ENCODE assay signal across 26 mouse cellular contexts in genomic region chr3:108739045-108739708, GRCm38 (mm10). TPM values are rescaled to one million over a fixed set of nuclear protein-coding genes. Genes with fewer than 3 reads are reported as not detected.
DNase-seq lines count a peak whose midpoint lies in the region; ATAC-seq and TF ChIP-seq lines count a peak whose summit lies in the region.
"Had no signal": no experiment of that assay in that cellular context is flagged by ENCODE, and none has a peak within 500 bp of the region (broad histone marks: within the 10 kb centered on the region; RNA-seq: fewer than 3 reads in every experiment).

Gene Aknad1 (plus strand): TSS chr3:108739658.

- no peak for TF ChIP-seq CTCF in layer of hippocampus, adult 2 months (conservative IDR thresholded peaks at IDR 0.05)
- TF ChIP-seq CTCF in MEL (IDR thresholded peaks at IDR 0.05 in 2 of 3, conservative IDR thresholded peaks at IDR 0.05 in 1 of 3; ENCODE audit: control insufficient read depth in 1 of 3, insufficient read depth in 1 of 3, low read depth in 2 of 3, low read length in 3 of 3, poor library complexity in 1 of 3, severe bottlenecking in 1 of 3): no peak

- peaks cover 12 to 16% of the 10 kb centered on the region in 2 experiments for H3K4me1 ChIP-seq in MEL (ENCODE audit: control insufficient read depth in 1 of 2, insufficient read depth in 2 of 2, low read length in 2 of 2)
- peaks cover 21% of the 10 kb centered on the region for H3K4me1 ChIP-seq in limb, embryonic 14.5 days (ENCODE audit: control insufficient read depth, insufficient read depth, low read length)
- H3K4me1 ChIP-seq: forebrain, embryonic 12.5 days; hindbrain, embryonic 15.5 days; intestine, embryonic 15.5 days had no signal

- H3K4me3 ChIP-seq in layer of hippocampus, adult 2 months: no peak within 1 kb of the TSS
- H3K4me3 ChIP-seq in MEL (ENCODE audit: control insufficient read depth in 1 of 2, insufficient read depth in 1 of 2, low read depth in 2 of 2, low read length in 2 of 2): no peak within 1 kb of the TSS
- H3K4me3 ChIP-seq in limb, embryonic 14.5 days (replicated peaks; ENCODE audit: low read length): no peak within 1 kb of the TSS
- H3K4me3 ChIP-seq: erythroblast, embryonic 14.5 days; forebrain, embryonic 12.5 days; heart, embryonic 10.5 days; hindbrain, embryonic 15.5 days; intestine, embryonic 15.5 days had no signal

- H3K4me2 ChIP-seq in limb, embryonic 14.5 days (replicated peaks; ENCODE audit: low read depth, low read length, severe bottlenecking): no peak within 1 kb of the TSS
- H3K4me2 ChIP-seq: forebrain, embryonic 12.5 days; hindbrain, embryonic 15.5 days; intestine, embryonic 15.5 days; liver, embryonic 11.5 days had no signal

- ATAC-seq in limb, embryonic 14.5 days (ENCODE audit: low FRiP score, low read depth): peak; percentile 56
- ATAC-seq: intestine, embryonic 15.5 days; liver, postnatal 0 days; lung, postnatal 0 days; midbrain, embryonic 16.5 days had no signal

- 48% methylated on average over 8 of the region's 8 CpGs for WGBS in limb, embryonic 14.5 days

- no peak for TF ChIP-seq RAD21 in MEL (IDR thresholded peaks at IDR 0.05; ENCODE audit: low read depth, low read length)

- DNase-seq in embryo, embryonic 10.5 days (ENCODE audit: low spot score): peak; percentile 22
- DNase-seq in embryo, embryonic 9.5 days (ENCODE audit: extremely low spot score): no peak
- no peak for DNase-seq in layer of hippocampus, adult 2 months (ENCODE audit: low spot score in 2 of 2)
- DNase-seq in layer of hippocampus, adult 11-12 months (ENCODE audit: low spot score): no peak
- no peak for DNase-seq in MEL (ENCODE audit: low read depth, low spot score)
- no peak for DNase-seq in limb, embryonic 14.5 days (ENCODE audit: low spot score)
- no peak for DNase-seq in heart, adult 11 months
- no peak for DNase-seq in adrenal gland, adult (ENCODE audit: inconsistent age in 2 of 2, low spot score in 1 of 2)
- DNase-seq: adrenal gland, postnatal 36 days; cerebellum, adult 9-10 months; heart, postnatal 4 days; kidney, adult 8-10 months; kidney, postnatal 25 days; liver, postnatal 0 days had no signal

- no peaks in the 10 kb centered on the region for H3K27me3 ChIP-seq in MEL (ENCODE audit: control insufficient read depth in 1 of 2, insufficient read depth in 2 of 2, low read length in 2 of 2)
- no peaks in the 10 kb centered on the region for H3K27me3 ChIP-seq in limb, embryonic 14.5 days (ENCODE audit: control insufficient read depth, insufficient read depth, low read length)
- H3K27me3 ChIP-seq: forebrain, embryonic 12.5 days; hindbrain, embryonic 15.5 days; intestine, embryonic 15.5 days had no signal

- no peaks in the 10 kb centered on the region for H3K79me2 ChIP-seq in MEL (ENCODE audit: control insufficient read depth, insufficient read depth, low read length, poor library complexity)

- peak in 1 of 2 experiments; percentile 24; a peak in 1 of 4 replicates for TF ChIP-seq EP300 in MEL (IDR thresholded peaks at IDR 0.05; ENCODE audit: low read depth in 1 of 2, low read length in 2 of 2)

- H3K36me3 ChIP-seq in MEL (ENCODE audit: control insufficient read depth in 1 of 2, insufficient read depth in 2 of 2, low read length in 2 of 2): peaks cover 0 to 19% of the 10 kb centered on the region in 2 experiments; a peak in 2 of 4 replicates
- H3K36me3 ChIP-seq in limb, embryonic 14.5 days (ENCODE audit: control insufficient read depth, insufficient read depth, low read length): no peaks in the 10 kb centered on the region
- H3K36me3 ChIP-seq: forebrain, embryonic 12.5 days; heart, embryonic 10.5 days; hindbrain, embryonic 15.5 days; intestine, embryonic 15.5 days had no signal

- H3K27ac ChIP-seq in layer of hippocampus, adult 2 months: peak within 1 kb of the TSS; percentile 32; the same call in 1 of the 2 replicates
- H3K27ac ChIP-seq in MEL (ENCODE audit: control insufficient read depth, low read depth, low read length): no peak within 1 kb of the TSS; the same call in 1 of the 2 replicates
- H3K27ac ChIP-seq in limb, embryonic 14.5 days (replicated peaks; ENCODE audit: low read depth, low read length): no peak within 1 kb of the TSS
- H3K27ac ChIP-seq: forebrain, embryonic 12.5 days; heart, embryonic 10.5 days; hindbrain, embryonic 15.5 days; intestine, embryonic 15.5 days; stomach, postnatal 0 days had no signal

- no peak within 1 kb of the TSS for H3K9ac ChIP-seq in MEL (ENCODE audit: control insufficient read depth, low read depth, low read length, poor library complexity, severe bottlenecking)
- H3K9ac ChIP-seq in limb, embryonic 14.5 days (ENCODE audit: low read depth, low read length, severe bottlenecking): no peak within 1 kb of the TSS
- H3K9ac ChIP-seq: forebrain, embryonic 12.5 days; hindbrain, embryonic 15.5 days; intestine, embryonic 15.5 days; liver, postnatal 0 days had no signal

- TF ChIP-seq POLR2A in MEL (IDR thresholded peaks at IDR 0.05; ENCODE audit: control insufficient read depth in 1 of 2, insufficient read depth in 1 of 2, low read depth in 1 of 2, low read length in 2 of 2, poor library complexity in 1 of 2): no peak
- TF ChIP-seq POLR2A in limb, embryonic 14.5 days (IDR thresholded peaks at IDR 0.05; ENCODE audit: borderline replicate concordance, extremely low read depth, insufficient read depth, insufficient read length): no peak

- no peaks in the 10 kb centered on the region for H3K9me3 ChIP-seq in MEL (replicated peaks; ENCODE audit: insufficient read depth, low read length)
- no peaks in the 10 kb centered on the region for H3K9me3 ChIP-seq in limb, embryonic 14.5 days (ENCODE audit: control insufficient read depth, low read length)
- H3K9me3 ChIP-seq: forebrain, embryonic 12.5 days; heart, embryonic 10.5 days; hindbrain, embryonic 15.5 days; intestine, embryonic 15.5 days had no signal

TF ChIP-seq in MEL, 35 proteins besides CTCF, POLR2A, EP300 and RAD21:
- TF ChIP-seq ZNF384 (IDR thresholded peaks at IDR 0.05; ENCODE audit: low read depth, low read length) (peak; percentile 44; the same call in 1 of the 2 replicates), ETS1 (IDR thresholded peaks at IDR 0.05; ENCODE audit: low read depth, low read length) (0 out of 2 replicates have a peak, but pooled peaks have one; percentile 17), SMC3 (IDR thresholded peaks at IDR 0.05; ENCODE audit: low read depth, low read length) (no peak), CHD1 (IDR thresholded peaks at IDR 0.05; ENCODE audit: low read depth, low read length) (no peak)

RNA-seq across cellular contexts. Expression of gene Aknad1, which starts in this region (rescaled TPM):
- under 1 TPM in 1 of 2 experiments, not detected in 1; 0.10 TPM for total RNA-seq in layer of hippocampus, adult 2 months (2021)
- not detected in 2 replicates for total RNA-seq in MEL (2012; rRNA removed)
- polyA plus RNA-seq in MEL (2012; ENCODE audit: insufficient read depth in 1 of 2, insufficient read length in 2 of 2, low read depth in 1 of 2, low replicate concordance in 2 of 2, missing spikeins in 1 of 2): under 1 TPM in 1 of 2 experiments, not detected in 1; 0.06 TPM
- 3.4 and 3.6 TPM in 2 replicates for polyA plus RNA-seq in limb, embryonic 14.5 days (2012; rRNA removed)
- polyA plus RNA-seq in limb, embryonic 14.5 days (2014; fragmentation: Nextera tagmentation; extraction: Ambion mirVana): 2.2 TPM in 2 replicates
- total RNA-seq: adrenal gland, postnatal 36 days; megakaryocyte progenitor cell, adult 5-6 weeks had no signal
- polyA plus RNA-seq: forebrain, embryonic 12.5 days; heart, embryonic 10.5 days; heart, embryonic 16.5 days; hindbrain, embryonic 15.5 days; midbrain, embryonic 16.5 days; neural tube, embryonic 14.5 days had no signal
